Mouse (Mus musculus): ENCODE measurements around the gene Tns3. TPM values are rescaled to one million over a fixed set of nuclear protein-coding genes. Genes with fewer than 3 reads are reported as not detected.

The Tns3 gene
- polyA plus RNA-seq (2017; shearing (Covaris generic)) = under 1 TPM; 0.06 to 0.09 TPM

GRCm38 (mm10) chr11:8664393-8664743 lies at the start of gene Tns3:
Gene Tns3 (minus strand): TSS chr11:8664535.
- no peak for ATAC-seq

GRCm38 (mm10) chr11:8706246-8707041 lies 42.1 kb upstream of the Tns3 start:
- no peak for ATAC-seq

DNA sequence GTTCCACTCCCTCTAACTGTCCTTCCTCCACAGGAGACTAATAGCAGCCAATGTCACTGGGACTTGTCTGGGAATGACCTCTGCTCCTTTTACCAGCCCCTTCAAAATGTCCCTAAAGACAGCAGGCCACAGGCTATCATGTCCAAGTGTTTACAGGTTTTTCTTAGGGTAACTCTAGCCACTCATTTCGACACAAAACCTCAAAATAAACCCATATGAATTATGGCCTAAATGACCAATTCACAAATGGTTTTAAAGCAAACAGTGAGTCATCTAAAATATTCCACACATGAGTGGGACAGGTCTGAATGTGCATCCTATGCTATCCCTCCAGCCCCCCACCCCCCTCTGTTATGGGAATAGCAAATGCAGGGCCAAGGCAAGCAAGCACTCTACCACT lies 40.8 kb upstream of the Tns3 start:
- ATAC-seq = no peak

DNA sequence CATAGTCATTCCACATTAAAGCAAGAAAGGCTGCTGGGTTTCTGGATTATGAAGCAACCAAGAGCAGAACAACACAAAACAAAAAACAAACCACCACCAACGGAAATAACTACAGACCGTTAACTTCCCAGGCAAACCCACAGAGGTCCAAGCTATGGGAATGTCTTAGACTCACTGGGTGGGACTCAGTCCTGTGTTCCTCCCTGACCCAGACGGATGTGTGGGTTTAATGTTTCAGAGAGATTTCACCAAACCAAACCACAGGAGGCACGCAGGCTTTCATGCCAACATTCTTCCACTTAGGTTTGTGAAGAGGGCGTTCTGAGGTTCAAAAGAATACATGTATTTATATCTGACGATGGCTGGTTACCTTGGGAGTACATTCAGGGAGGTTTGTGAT lies 39.5 kb upstream of the Tns3 start:
- no peak for ATAC-seq

DNA sequence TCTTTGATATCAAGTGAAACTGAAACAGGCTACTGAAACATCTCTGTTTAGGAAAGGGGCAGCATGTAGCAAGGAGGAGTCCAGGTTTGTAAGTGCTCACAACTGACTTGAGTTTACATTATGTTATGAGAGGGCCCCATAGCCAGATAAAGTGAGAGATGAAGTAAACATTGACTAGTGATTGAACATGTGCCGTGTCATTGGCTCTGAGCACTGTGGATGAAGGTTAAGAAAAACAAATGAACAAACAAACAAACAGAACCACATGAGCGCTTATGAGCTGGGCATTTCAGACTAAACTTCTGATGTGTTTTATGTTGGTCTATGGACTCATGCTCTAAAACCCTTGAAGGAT lies 38.2 kb upstream of the Tns3 start:
- no peak for ATAC-seq

- ATAC-seq = no peak
Measured at GRCm38 (mm10) chr11:8701845-8702531, 37.7 kb upstream of the Tns3 start.

- no peak for ATAC-seq
Measured at GRCm38 (mm10) chr11:8701400-8701799, 37.1 kb upstream of the Tns3 start.

GRCm38 (mm10) chr11:8700641-8701221 lies 36.4 kb upstream of the Tns3 start:
- no peak for ATAC-seq

- no peak for ATAC-seq
Measured at GRCm38 (mm10) chr11:8699777-8700176, 35.4 kb upstream of the Tns3 start.

GRCm38 (mm10) chr11:8697670-8698069 lies 33.3 kb upstream of the Tns3 start:
- no peak for ATAC-seq

DNA sequence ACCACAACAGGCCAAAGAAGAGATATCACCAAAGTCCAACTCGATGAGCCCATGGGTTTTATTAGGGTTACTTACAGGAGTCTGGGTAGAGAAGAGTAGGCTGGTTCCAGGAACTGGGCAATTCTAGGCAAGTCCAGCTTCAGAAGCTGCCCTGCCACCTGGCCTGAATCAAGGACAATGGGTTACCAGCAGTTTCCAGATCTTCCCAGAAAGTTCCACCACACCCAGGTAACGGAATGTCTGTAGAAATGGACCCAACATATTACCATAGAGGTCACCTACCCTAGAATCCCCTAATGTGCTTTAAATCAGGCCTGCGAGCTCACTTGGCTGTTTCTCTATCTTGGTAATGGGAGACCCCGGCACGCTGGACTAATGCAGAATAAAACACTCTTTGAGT lies 29.8 kb upstream of the Tns3 start:
- no peak for ATAC-seq

GRCm38 (mm10) chr11:8692536-8693471 lies 28.5 kb upstream of the Tns3 start:
- no peak for ATAC-seq

GRCm38 (mm10) chr11:8692162-8692535 lies 27.8 kb upstream of the Tns3 start:
- no peak for ATAC-seq

DNA sequence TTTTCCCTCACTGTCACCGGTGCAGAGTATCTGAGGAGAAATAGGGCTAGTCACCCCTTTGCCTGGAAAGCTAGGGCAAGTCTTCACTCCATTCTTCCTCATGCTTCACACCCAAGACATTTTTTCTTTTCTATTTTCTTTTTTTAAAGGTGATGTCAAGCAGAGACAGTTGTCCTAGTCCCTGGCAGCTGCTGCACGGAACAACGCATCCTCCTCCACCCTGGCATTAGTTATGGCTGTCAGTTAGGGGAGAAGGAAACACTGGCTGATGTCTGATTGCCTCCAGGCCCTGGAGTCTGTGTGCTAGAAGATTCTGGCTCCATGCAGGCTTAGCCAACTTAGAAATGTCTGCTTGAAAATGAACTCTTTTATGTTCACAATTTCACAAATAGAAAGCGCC lies 27.3 kb upstream of the Tns3 start:
- ATAC-seq = no peak

DNA sequence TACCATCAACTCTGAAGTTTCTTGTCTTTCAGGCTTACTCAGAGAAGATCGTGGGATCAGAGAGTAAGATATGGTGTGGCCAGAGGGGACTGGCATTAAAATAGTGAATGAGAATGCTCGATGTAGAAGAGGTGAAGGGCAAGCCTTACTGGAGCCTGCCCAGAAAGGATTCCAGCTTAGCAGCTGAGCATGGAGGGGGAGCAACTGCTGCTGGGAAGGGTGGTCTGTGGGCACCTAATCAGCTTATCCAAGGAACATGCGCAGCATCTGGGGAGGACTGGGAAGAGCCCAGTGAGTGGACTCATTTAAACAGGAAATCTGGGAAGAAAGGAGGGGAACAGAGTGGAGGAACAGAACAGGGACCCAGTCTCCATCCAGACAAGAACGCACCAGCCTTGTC lies 26.3 kb upstream of the Tns3 start:
- ATAC-seq = no peak

DNA sequence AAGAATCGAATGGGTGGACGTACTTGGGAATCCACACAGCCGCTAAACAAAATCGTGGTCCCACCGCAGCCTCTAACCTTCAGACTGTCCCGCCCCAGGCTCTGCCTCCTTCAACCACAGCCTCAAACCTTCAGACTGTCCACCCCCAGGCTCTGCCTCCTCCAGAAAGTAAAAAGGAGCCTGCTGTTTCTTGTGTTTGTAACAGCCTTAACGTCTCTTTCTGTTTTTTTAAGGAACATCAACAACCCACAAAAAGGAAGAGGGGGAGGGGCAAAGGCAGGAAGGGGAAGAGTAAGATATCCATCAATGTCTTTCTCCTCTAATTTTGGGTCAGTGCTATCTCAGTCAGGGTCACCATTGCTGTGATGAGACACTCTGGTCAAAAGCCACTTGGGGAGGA lies 25.2 kb upstream of the Tns3 start:
- ATAC-seq = no peak

DNA sequence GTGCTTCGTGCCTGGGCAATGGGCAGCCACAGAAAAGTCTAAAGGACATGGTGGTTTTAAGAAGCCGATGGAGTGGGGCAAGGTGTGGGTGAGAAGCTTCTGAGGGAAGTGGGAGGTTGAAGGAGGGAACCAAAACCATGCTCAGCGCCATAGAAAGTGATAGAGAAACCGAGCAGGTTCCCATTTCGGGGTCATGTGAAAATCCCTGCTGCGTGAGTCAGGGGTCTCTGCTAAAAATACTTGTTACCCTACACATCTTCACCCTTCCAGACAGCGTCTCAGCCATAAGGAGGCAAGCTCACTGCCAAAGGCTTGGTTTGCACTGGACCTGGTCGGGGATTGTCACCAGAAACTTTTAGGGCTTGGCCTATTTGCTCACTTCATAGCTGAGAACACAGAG lies 24.6 kb upstream of the Tns3 start:
- no peak for ATAC-seq

DNA sequence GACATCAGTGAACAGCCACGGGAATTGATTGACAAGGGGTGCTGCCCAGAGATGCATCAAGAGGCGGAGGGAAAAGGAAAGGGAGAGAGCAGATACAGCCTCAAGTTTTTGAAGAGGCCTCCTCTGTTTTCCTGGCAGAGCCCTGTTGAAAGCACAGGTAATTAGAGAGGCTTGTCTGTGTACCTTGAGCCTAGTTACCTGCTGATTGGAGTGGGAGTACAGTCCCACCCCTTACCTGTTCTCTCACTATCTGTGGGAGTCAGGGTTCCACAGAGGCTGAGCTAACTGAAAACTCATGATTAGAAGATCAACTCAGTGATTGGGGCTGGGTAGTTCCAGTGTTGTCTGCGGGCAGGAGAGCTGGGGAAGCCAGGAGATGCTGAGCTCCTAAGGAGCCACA lies 22.2 kb upstream of the Tns3 start:
- no peak for ATAC-seq

DNA sequence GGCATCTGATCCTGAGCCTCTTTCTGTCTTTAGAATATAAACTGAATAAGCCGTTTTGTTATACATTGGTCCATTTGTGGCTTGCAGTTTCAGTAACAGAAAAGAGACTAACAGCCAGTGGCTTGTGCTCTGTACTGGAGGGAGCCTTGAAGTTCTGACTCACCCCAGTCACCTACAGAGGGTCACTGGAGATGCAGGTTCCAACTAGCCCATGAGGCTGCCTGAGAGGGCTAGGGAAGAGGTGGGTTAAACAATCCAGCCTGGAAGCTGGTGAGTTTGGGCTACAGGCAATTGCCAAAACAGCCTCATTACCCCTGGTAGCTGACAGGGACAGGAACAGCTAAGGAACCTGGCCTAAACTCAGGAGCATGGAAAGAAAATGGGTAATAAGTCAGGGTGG lies 21.7 kb upstream of the Tns3 start:
- no peak for ATAC-seq

DNA sequence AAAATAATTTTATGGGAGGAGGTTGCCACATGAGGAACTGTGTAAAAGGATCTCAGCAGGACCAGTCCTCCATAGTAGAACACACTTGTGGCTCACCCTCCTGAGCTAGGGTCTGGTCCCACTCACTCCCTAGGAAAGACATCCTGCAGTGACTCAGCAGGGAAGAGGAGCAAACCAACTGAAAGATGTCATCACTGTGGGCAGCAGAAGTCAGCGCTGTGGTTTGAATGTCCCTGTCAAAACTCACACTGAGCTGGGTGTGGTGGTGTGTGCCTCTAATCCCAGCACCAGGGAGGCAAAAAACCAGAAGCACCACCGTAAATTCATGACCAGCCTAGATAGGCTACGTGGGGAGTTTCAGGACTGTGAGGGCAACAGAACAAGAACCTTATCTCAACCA lies 20.9 kb upstream of the Tns3 start:
- no peak for ATAC-seq

DNA sequence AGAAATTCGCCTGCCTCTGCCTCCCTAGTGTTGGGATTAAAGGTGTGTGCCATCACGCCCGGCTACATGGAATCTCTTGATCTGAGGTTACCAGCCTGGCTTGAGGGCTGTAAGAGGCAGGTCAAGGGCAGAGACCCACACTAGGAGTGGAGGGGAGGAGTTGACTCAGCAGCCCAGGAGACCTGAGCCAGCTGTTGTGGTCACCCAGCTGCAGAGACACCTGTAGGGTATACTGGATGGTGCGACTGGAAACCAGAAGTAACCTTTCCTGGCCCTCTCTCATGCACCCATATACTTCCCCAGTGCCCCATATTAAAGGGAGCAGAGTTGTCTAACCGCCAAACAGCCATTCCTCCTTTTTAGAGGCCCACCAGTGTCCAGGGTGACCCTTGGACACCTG lies 19.9 kb upstream of the Tns3 start:
- no peak for ATAC-seq

DNA sequence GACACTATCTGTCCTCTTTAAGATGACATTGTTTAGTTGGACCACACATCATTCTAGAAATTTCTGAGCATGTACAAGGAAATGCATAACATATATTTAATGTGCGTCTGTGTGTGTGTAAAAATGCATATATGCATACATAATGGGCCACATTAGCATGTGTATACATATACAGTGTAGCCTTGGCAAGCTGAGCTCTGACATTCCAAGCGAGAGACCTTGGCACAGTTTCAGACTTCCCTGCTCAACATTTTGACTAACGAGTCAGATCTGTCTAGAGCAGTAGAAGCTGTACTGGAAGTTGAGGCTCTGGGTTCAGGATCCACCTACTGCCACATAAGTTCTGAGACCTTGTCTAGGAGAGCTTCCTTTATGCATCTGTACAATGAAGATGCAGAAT lies 17.0 kb upstream of the Tns3 start:
- no peak for ATAC-seq

DNA sequence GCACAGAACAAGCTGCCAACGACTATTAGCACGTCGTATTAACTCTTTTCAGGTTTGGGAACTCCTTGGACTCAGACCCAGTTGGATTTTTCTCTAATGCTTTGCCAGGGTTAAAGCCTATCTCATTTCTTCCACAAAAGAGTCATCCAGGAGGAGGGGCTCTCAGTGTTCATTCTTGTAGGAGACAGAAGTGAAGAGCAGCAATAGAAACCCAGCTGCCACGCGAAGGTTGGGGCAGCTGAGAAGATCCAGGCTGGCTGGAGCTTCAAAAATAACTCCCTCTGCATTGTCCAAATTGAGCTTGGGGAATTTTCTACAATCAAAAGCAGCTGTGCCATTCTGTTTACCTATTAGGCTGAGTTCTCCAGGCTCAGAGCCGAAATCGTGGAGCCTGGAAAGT lies 16.3 kb upstream of the Tns3 start:
- ATAC-seq = no peak
